Mouse (Mus musculus) CD8-positive naive resting alpha-beta T cell, adult 57 days (primary cell): ENCODE data around the gene Gm10717. TPM values are rescaled to one million over a fixed set of nuclear protein-coding genes. Genes with fewer than 3 reads are reported as not detected.

ENCODE experiments used
- total RNA-seq: library from RNA; stranded (reverse); gene quantifications from one replicate; pipeline ENCODE4 v1.2.4, GENCODE M21; 2023

The Gm10717 gene
- total RNA-seq = not detected

GRCm38 (mm10) chr9:3024912-3025467, at the start of gene Gm10717:
Gene Gm10717, plus strand, starts transcription at chr9:3025417.

GRCm38 (mm10) chr9:3000445-3000972, 24.7 kb upstream of the Gm10717 start, which contains the start of gene Gm10722:
Gene Gm10722, plus strand, starts transcription at chr9:3000922.

GRCm38 (mm10) chr9:3002794-3003396, 22.3 kb upstream of the Gm10717 start, which contains the start of gene Gm11168:
Gene Gm11168, plus strand, starts transcription at chr9:3003346.

GRCm38 (mm10) chr9:3012733-3013279, 12.4 kb upstream of the Gm10717 start, which contains the start of gene Gm10721:
Gene Gm10721, plus strand, starts transcription at chr9:3013140.

GRCm38 (mm10) chr9:3015354-3015753, 9.9 kb upstream of the Gm10717 start, which contains the start of gene Gm10720:
Gene Gm10720, plus strand, starts transcription at chr9:3015654.

GRCm38 (mm10) chr9:3017108-3017507, 8.1 kb upstream of the Gm10717 start, which contains the start of gene Gm10719:
Gene Gm10719, plus strand, starts transcription at chr9:3017408.

GRCm38 (mm10) chr9:3023312-3023984, 1.8 kb upstream of the Gm10717 start, which contains the start of gene Gm10718:
Gene Gm10718, plus strand, starts transcription at chr9:3023547.

GRCm38 (mm10) chr9:3034299-3034698, 9.1 kb downstream of the Gm10717 start, which contains the start of gene Gm17535:
Gene Gm17535, plus strand, starts transcription at chr9:3034599.

GRCm38 (mm10) chr9:3036577-3036976, 11.4 kb downstream of the Gm10717 start, which contains the start of gene Gm10715:
Gene Gm10715, plus strand, starts transcription at chr9:3036877.

Other genes starting within 250 kb of the Gm10717 start
- not detected for gene Gm10722, start 24.5 kb upstream of the Gm10717 start, total RNA-seq
- not detected for gene Gm11168, start 22.1 kb upstream of the Gm10717 start, total RNA-seq
- 2.4 TPM for gene Gm10721, start 12.3 kb upstream of the Gm10717 start, total RNA-seq
- not detected for gene Gm10720, start 9.8 kb upstream of the Gm10717 start, total RNA-seq
- 6.8 TPM for gene Gm10719, start 8.0 kb upstream of the Gm10717 start, total RNA-seq
- 8.1 TPM for gene Gm10718, start 1.9 kb upstream of the Gm10717 start, total RNA-seq
- gene Gm17535, start 9.2 kb downstream of the Gm10717 start, total RNA-seq = not detected
- gene Gm10715, start 11.5 kb downstream of the Gm10717 start, total RNA-seq = not detected